Mouse (Mus musculus): ENCODE measurements at regions not wholly inside any gene's neighbourhood (a gene's known extent, or its start where the extent isn't known, plus 50 kb on each side); places are given as distances from the start of the nearest gene placed in this dataset.

- TF ChIP-seq CTCF (IDR thresholded peaks at IDR 0.05) (no peak), POLR2A (IDR thresholded peaks at IDR 0.05; ENCODE audit: insufficient read depth, low read depth, low read length) (no peak), EP300 (IDR thresholded peaks at IDR 0.05; ENCODE audit: insufficient read depth, low read depth, low read length) (no peak)
Measured at GRCm38 (mm10) chr5:119776106-119776887, 56.2 kb upstream of the Tbx5 start.
